Mouse (Mus musculus) heart, embryonic 15.5 days (tissue): ENCODE measurements at regions not wholly inside any gene's neighbourhood (a gene's known extent, or its start where the extent isn't known, plus 50 kb on each side); places are given as distances from the start of the nearest gene placed in this dataset. TPM values are rescaled to one million over a fixed set of nuclear protein-coding genes. Genes with fewer than 3 reads are reported as not detected.

Experiments used
- ATAC-seq: fragments of 200-750 bp; cut with Nextera tagmentation; replicated peaks from 2 replicates; pipeline ENCODE4 v1.8.0; 2017; ENCODE audit warnings: low read depth, moderate TSS enrichment; ENCODE audit not compliant: insufficient number of reproducible peaks, insufficient read depth, low FRiP score
- H3K27ac ChIP-seq: fragments of 300-500 bp; sonication (generic); 2 replicates; pipeline ENCODE4 v1.5.1; 2015; ENCODE audit warnings: mild to moderate bottlenecking, inconsistent platforms
- H3K27me3 ChIP-seq: fragments of 300-500 bp; sonication (generic); 2 replicates; pipeline ENCODE4 v1.6.1; 2015; ENCODE audit warnings: inconsistent platforms
- H3K36me3 ChIP-seq: fragments of 300-500 bp; sonication (generic); 2 replicates; pipeline ENCODE4 v1.6.1; 2015; ENCODE audit warnings: mild to moderate bottlenecking, inconsistent platforms
- H3K4me1 ChIP-seq: fragments of 300-500 bp; sonication (generic); replicated peaks from 2 replicates; pipeline ENCODE4 v1.6.1; 2015; ENCODE audit warnings: inconsistent platforms
- H3K4me2 ChIP-seq: fragments of 300-500 bp; sonication (generic); 2 replicates; pipeline ENCODE4 v1.6.1; 2015; ENCODE audit warnings: inconsistent platforms, mild to moderate bottlenecking, moderate library complexity
- H3K4me3 ChIP-seq: fragments of 300-500 bp; sonication (generic); 2 replicates; pipeline ENCODE4 v1.5.1; 2015; ENCODE audit warnings: mild to moderate bottlenecking, inconsistent platforms
- H3K9ac ChIP-seq: fragments of 300-500 bp; sonication (generic); 2 replicates; pipeline ENCODE4 v1.6.1; 2015; ENCODE audit warnings: mild to moderate bottlenecking, inconsistent platforms
- H3K9me3 ChIP-seq: fragments of 300-500 bp; sonication (generic); replicated peaks from 2 replicates; pipeline ENCODE4 v1.6.1; 2016; ENCODE audit warnings: inconsistent platforms
- WGBS: fragments of 180-500 bp; shearing (Covaris S2); methylation state at CpG from one replicate; pipeline ENCODE4 v1.1.7; 2015; ENCODE audit warnings: mixed read lengths; 5-methylcytosine and 5-hydroxymethylcytosine counted together
- microRNA-seq: library from miRNA; unstranded; fragments of <30 nt; microRNA quantifications from one replicate; pipeline ENCODE4, GENCODE M21; 2016

GRCm38 (mm10) chr15:87433901-87434300, 110.2 kb upstream of the Fam19a5 start:
- Histone ChIP-seq H3K4me2 (no peak overlapping the region), H3K9ac (no peak overlapping the region), H3K4me3 (no peak overlapping the region), H3K36me3 (no peaks in the 10 kb centered on the region), H3K27me3 (no peaks in the 10 kb centered on the region), H3K9me3 (peaks cover 4% of the 10 kb centered on the region), H3K27ac (no peak overlapping the region), H3K4me1 (no peaks in the 10 kb centered on the region)
- 85% methylated on average over 12 of the region's 12 CpGs for WGBS
- ATAC-seq = no peak

- 69% methylated on average over 2 of the region's 2 CpGs for WGBS
- Histone ChIP-seq H3K9me3 (peaks cover 4% of the 10 kb centered on the region), H3K4me3 (no peak overlapping the region), H3K27ac (no peak overlapping the region), H3K9ac (no peak overlapping the region), H3K4me1 (no peaks in the 10 kb centered on the region), H3K4me2 (no peak overlapping the region), H3K36me3 (no peaks in the 10 kb centered on the region), H3K27me3 (no peaks in the 10 kb centered on the region)
- ATAC-seq = no peak
These were observed 108.5 kb upstream of the Fam19a5 start for GRCm38 (mm10) chr15:87435566-87435965.

DNA sequence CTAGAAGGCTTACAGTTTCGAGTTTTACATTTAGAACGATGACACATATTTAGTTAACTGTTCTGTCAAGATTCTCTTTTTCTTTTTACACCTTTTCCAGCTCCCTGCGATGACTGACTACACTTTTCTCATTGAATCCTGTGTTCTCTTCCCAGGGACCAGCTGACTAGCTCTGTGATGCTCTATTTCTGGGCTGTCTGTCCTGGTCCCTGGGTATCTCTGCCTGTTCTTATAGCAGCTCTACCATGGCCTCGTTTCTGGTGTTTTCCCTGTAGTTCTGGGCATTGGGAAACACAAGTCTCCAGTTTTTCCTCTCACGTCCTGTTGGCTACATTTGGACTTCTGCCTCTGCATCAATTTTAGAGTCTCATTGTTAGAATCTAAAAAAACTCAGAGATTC, 106.5 kb upstream of the Fam19a5 start:
- H3K36me3 ChIP-seq = no peaks in the 10 kb centered on the region
- H3K9me3 ChIP-seq = peaks cover 4% of the 10 kb centered on the region
- H3K4me3 ChIP-seq = no peak overlapping the region
- H3K27me3 ChIP-seq = no peaks in the 10 kb centered on the region
- H3K4me1 ChIP-seq = no peaks in the 10 kb centered on the region
- H3K4me2 ChIP-seq = no peak overlapping the region
- no peak for ATAC-seq
- H3K27ac ChIP-seq = no peak overlapping the region
- WGBS = 67% methylated on average over 5 of the region's 5 CpGs
- H3K9ac ChIP-seq = no peak overlapping the region

GRCm38 (mm10) chr15:87458932-87459331, 85.2 kb upstream of the Fam19a5 start:
- WGBS = 39% methylated on average over 1 of the region's 1 CpGs
- H3K4me2 ChIP-seq = no peak overlapping the region
- no peak overlapping the region for H3K27ac ChIP-seq
- H3K9ac ChIP-seq = no peak overlapping the region
- no peak for ATAC-seq
- H3K4me3 ChIP-seq = no peak overlapping the region
- H3K4me1 ChIP-seq = no peaks in the 10 kb centered on the region
- H3K9me3 ChIP-seq = no peaks in the 10 kb centered on the region
- H3K36me3 ChIP-seq = no peaks in the 10 kb centered on the region
- no peaks in the 10 kb centered on the region for H3K27me3 ChIP-seq

DNA sequence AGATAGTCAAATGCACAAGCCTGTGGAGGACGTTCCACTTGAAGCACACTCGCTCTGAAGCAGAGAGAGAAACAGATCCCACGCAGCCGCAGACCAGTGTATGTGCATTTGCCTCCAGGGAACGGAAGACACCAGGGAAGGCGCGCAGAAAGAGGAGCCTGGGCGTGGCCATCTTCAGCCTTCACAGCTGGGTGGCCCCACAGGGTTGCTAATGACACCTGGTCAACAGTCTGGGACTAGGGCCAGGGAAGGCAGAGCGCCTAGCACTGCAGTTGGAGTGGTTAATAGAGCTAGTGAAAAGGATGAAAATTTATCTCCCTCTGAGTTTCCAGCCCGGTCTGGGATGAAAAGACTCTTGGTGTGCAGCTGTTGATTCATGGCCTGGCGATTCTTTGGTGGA, 67.9 kb upstream of the Fam19a5 start:
- 35% methylated on average over 11 of the region's 11 CpGs for WGBS
- no peak overlapping the region for H3K4me2 ChIP-seq

DNA sequence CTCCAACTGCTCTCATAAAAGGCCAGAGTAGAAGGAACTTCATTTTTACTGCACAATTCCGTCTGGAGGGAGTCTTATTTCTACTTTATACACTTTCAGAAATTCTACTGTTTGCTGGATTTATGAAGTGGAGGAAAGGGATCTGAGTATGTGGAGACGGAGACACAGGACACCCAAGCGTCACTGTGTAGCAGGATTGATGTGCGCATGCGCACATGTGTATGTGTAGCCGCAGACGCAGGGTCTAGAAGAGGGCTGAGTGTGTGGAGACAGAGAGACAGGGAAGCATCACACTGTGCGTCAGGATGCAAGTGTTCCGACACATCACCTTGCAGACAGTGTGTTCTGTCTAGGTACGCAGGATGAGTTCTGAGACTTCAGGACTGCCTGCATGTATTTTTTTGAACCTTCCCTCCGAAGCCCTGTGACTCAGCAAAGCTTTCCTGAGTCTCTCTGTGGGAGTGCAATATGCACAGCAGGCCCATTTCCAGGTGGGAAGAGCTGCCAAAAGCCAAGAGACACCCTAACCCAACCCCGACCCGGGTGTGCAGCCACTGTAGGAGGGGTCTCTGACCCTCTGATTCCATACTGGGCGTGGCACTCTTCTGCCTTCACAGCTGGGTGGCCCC, 67.1 kb upstream of the Fam19a5 start:
- H3K4me1 ChIP-seq = no peaks in the 10 kb centered on the region
- no peak overlapping the region for H3K9ac ChIP-seq
- H3K27ac ChIP-seq = no peak overlapping the region
- no peak overlapping the region for H3K4me3 ChIP-seq
- H3K36me3 ChIP-seq = no peaks in the 10 kb centered on the region
- no peak overlapping the region for H3K4me2 ChIP-seq
- H3K9me3 ChIP-seq = no peaks in the 10 kb centered on the region
- no peak for ATAC-seq
- WGBS = 70% methylated on average over 14 of the region's 14 CpGs
- H3K27me3 ChIP-seq = no peaks in the 10 kb centered on the region

More for the DNA sequence above, 67.9 kb upstream of the Fam19a5 start:
- Histone ChIP-seq H3K4me1 (no peaks in the 10 kb centered on the region), H3K9me3 (no peaks in the 10 kb centered on the region), H3K27ac (no peak overlapping the region), H3K27me3 (no peaks in the 10 kb centered on the region), H3K4me3 (no peak overlapping the region), H3K9ac (no peak overlapping the region), H3K36me3 (no peaks in the 10 kb centered on the region)
- ATAC-seq = no peak

DNA sequence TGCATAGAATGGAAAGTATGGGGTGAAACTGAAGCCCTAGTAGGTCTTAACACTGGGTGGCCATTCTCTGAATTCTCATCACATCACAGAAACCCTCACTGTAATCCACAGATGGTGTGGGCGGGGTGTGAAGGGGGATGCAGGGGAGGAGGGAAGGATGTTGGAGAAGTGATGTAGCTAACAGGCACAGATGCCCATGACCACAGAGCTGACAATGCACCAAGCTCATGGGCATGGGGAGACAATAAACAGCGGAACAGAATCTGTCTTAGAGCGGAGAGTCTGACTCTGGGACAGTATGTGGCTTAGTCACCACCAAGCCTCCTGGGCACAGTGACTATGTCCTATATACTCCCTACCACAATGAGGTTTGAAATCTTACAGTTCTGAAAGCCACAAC, 63.3 kb upstream of the Fam19a5 start:
- Histone ChIP-seq H3K27ac (no peak overlapping the region), H3K4me2 (no peak overlapping the region), H3K27me3 (no peaks in the 10 kb centered on the region), H3K9me3 (no peaks in the 10 kb centered on the region), H3K36me3 (no peaks in the 10 kb centered on the region), H3K4me3 (no peak overlapping the region), H3K4me1 (no peaks in the 10 kb centered on the region), H3K9ac (no peak overlapping the region)
- no peak for ATAC-seq
- WGBS = 73% methylated on average over 3 of the region's 3 CpGs

Small RNA genes lying in the stretch of these regions (microRNA-seq; reads per million reads assigned to microRNA genes)
- not detected for gene Gm23416
